Mouse (Mus musculus) testis, adult 2 months (tissue): ENCODE data around the gene Vcl.

Experiments
- CTCF ChIP-seq: fragments of 200-500 bp; IDR thresholded peaks from 2 replicates; pipeline ENCODE4 v1.5.1; 2012; ENCODE audit warnings: low read depth, mild to moderate bottlenecking, inconsistent platforms, low read length, moderate library complexity; ENCODE audit not compliant: control insufficient read depth, insufficient read depth, insufficient replicate concordance
- POLR2A ChIP-seq: fragments of 200-500 bp; IDR thresholded peaks from 2 replicates; pipeline ENCODE4 v1.6.1; 2012; ENCODE audit warnings: low read depth, mild to moderate bottlenecking, inconsistent platforms, low read length, moderate library complexity; ENCODE audit not compliant: control insufficient read depth

DNA sequence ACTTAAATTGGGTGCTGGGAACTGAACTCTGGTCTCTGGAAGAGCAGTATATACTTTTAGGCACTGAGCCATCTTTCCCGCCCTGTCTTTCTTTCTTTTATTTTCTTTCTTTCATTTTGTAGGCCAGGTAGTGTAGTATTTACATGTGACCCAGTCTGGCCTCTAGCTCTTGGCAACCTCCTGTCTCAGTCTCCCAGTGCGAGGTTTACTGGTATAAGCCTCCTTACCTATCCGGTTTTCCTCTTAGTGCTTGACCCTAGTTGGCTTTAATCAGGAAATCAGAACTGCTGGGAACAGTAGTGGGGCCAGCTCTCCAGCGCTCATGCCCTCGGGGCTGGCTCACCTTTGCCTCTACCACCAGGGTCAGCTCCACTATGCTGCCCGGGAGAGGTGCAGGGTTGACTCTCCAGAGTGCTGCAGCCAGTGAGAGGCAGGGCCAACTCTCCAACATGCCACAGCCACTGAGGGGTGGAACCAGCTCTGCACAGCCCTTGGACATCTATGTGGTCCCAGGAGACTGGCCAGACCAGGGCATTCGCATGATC, 41.6 kb upstream of the Vcl start:
- TF ChIP-seq CTCF (no peak), POLR2A (no peak)
